In genomic region chr4:114558487-114558886, GRCm38 (mm10) we compare ENCODE assay signal across 16 mouse cellular contexts.
DNase-seq lines count a peak whose midpoint lies in the region; ATAC-seq and TF ChIP-seq lines count a peak whose summit lies in the region.
"Had no signal": no experiment of that assay in that cellular context is flagged by ENCODE, and none has a peak within 500 bp of the region (broad histone marks: within the 10 kb centered on the region; RNA-seq: fewer than 3 reads in every experiment).

No protein-coding gene starts in this region.

- H3K4me3 ChIP-seq in heart, embryonic 11.5 days (ENCODE audit: low read depth, low read length) = no peak overlapping the region
- H3K4me3 ChIP-seq in lung, embryonic 16.5 days (ENCODE audit: low read length) = no peak overlapping the region
- H3K4me3 ChIP-seq in kidney, adult 2 months (ENCODE audit: insufficient read depth, low read depth, low read length) = no peak overlapping the region
- H3K4me3 ChIP-seq in limb, embryonic 14.5 days (replicated peaks; ENCODE audit: low read length) = no peak overlapping the region
- no peak overlapping the region for H3K4me3 ChIP-seq in hindbrain, postnatal 0 days (ENCODE audit: low read length)
- no peak overlapping the region for H3K4me3 ChIP-seq in gastrocnemius, adult 2 months
- H3K4me3 ChIP-seq: embryonic facial prominence, embryonic 13.5 days; liver, embryonic 13.5 days; midbrain, embryonic 15.5 days; neural tube, embryonic 13.5 days had no signal

- TF ChIP-seq CTCF in kidney, adult 2 months (conservative IDR thresholded peaks at IDR 0.05; ENCODE audit: insufficient read depth, insufficient read length, low read depth, low read length) = no peak
- no peak for TF ChIP-seq CTCF in hindbrain, postnatal 0 days (IDR thresholded peaks at IDR 0.05; ENCODE audit: low read depth)
- TF ChIP-seq CTCF in gastrocnemius, adult 2 months (IDR thresholded peaks at IDR 0.05) = no peak

- DNase-seq in heart, postnatal 25 days (ENCODE audit: low spot score) = no peak
- DNase-seq in lung, adult 18-20 months = no peak
- peak; percentile 74 for DNase-seq in kidney, adult 2 months
- peak; percentile 50 for DNase-seq in limb, embryonic 14.5 days (ENCODE audit: low spot score)
- no peak for DNase-seq in hindbrain, postnatal 0 days (ENCODE audit: low spot score)
- no peak for DNase-seq in gastrocnemius, adult 2 months
- DNase-seq: cerebellum, adult 8-10 months; forebrain, postnatal 0 days; liver, embryonic 13.5 days; right cerebral cortex, adult 18-20 months; thymus, adult 2 months had no signal

- peaks cover 9% of the 10 kb centered on the region for H3K27me3 ChIP-seq in heart, embryonic 11.5 days (ENCODE audit: control insufficient read depth, insufficient read depth, low read length)
- no peaks in the 10 kb centered on the region for H3K27me3 ChIP-seq in lung, embryonic 16.5 days (ENCODE audit: control insufficient read depth, insufficient read depth, low read depth, low read length)
- H3K27me3 ChIP-seq in kidney, adult 2 months (replicated peaks; ENCODE audit: control insufficient read depth, insufficient read depth, low read length) = no peaks in the 10 kb centered on the region
- 0 out of 2 replicates have a peak, but pooled peaks cover 18% of the 10 kb centered on the region for H3K27me3 ChIP-seq in limb, embryonic 14.5 days (ENCODE audit: control insufficient read depth, insufficient read depth, low read length)
- no peaks in the 10 kb centered on the region for H3K27me3 ChIP-seq in hindbrain, postnatal 0 days (ENCODE audit: insufficient read depth, low read length)
- H3K27me3 ChIP-seq: liver, embryonic 13.5 days; midbrain, embryonic 15.5 days; neural tube, embryonic 13.5 days had no signal

- no peaks in the 10 kb centered on the region for H3K9me3 ChIP-seq in heart, embryonic 11.5 days (replicated peaks; ENCODE audit: control insufficient read depth, low read length)
- no peaks in the 10 kb centered on the region for H3K9me3 ChIP-seq in lung, embryonic 16.5 days (ENCODE audit: control insufficient read depth, low read length)
- no peaks in the 10 kb centered on the region for H3K9me3 ChIP-seq in limb, embryonic 14.5 days (ENCODE audit: control insufficient read depth, low read length)
- no peaks in the 10 kb centered on the region for H3K9me3 ChIP-seq in hindbrain, postnatal 0 days (ENCODE audit: low read length)
- H3K9me3 ChIP-seq: embryonic facial prominence, embryonic 13.5 days; liver, embryonic 13.5 days; midbrain, embryonic 15.5 days; neural tube, embryonic 13.5 days had no signal

- H3K9ac ChIP-seq in heart, embryonic 11.5 days (ENCODE audit: low read depth, low read length) = no peak overlapping the region
- no peak overlapping the region for H3K9ac ChIP-seq in lung, embryonic 16.5 days (ENCODE audit: low read length)
- no peak overlapping the region for H3K9ac ChIP-seq in limb, embryonic 14.5 days (ENCODE audit: low read depth, low read length, severe bottlenecking)
- H3K9ac ChIP-seq in hindbrain, postnatal 0 days (replicated peaks; ENCODE audit: low read length) = no peak overlapping the region
- H3K9ac ChIP-seq: embryonic facial prominence, embryonic 13.5 days; forebrain, postnatal 0 days; liver, embryonic 13.5 days; midbrain, embryonic 15.5 days; neural tube, embryonic 13.5 days had no signal

- H3K4me2 ChIP-seq in heart, embryonic 11.5 days = no peak overlapping the region
- no peak overlapping the region for H3K4me2 ChIP-seq in lung, embryonic 16.5 days (ENCODE audit: low read depth, low read length)
- no peak overlapping the region for H3K4me2 ChIP-seq in limb, embryonic 14.5 days (replicated peaks; ENCODE audit: low read depth, low read length, severe bottlenecking)
- H3K4me2 ChIP-seq in hindbrain, postnatal 0 days (ENCODE audit: low read depth, low read length) = no peak overlapping the region
- H3K4me2 ChIP-seq: embryonic facial prominence, embryonic 13.5 days; liver, embryonic 13.5 days; midbrain, embryonic 15.5 days; neural tube, embryonic 13.5 days had no signal

- peaks cover 27% of the 10 kb centered on the region for H3K4me1 ChIP-seq in heart, embryonic 11.5 days (ENCODE audit: control insufficient read depth, insufficient read depth, low read length)
- no peaks in the 10 kb centered on the region; the same call in 1 of the 2 replicates for H3K4me1 ChIP-seq in lung, embryonic 16.5 days (replicated peaks; ENCODE audit: control insufficient read depth, insufficient read depth, low read length)
- peaks cover 3% of the 10 kb centered on the region; the same call in 1 of the 2 replicates for H3K4me1 ChIP-seq in kidney, adult 2 months (ENCODE audit: control insufficient read depth, insufficient read depth, low read length)
- peaks cover 20% of the 10 kb centered on the region for H3K4me1 ChIP-seq in limb, embryonic 14.5 days (ENCODE audit: control insufficient read depth, insufficient read depth, low read length)
- H3K4me1 ChIP-seq in hindbrain, postnatal 0 days (ENCODE audit: insufficient read depth, low read length) = no peaks in the 10 kb centered on the region
- H3K4me1 ChIP-seq: liver, embryonic 13.5 days; midbrain, embryonic 15.5 days had no signal

- no peak overlapping the region for H3K27ac ChIP-seq in heart, embryonic 11.5 days (ENCODE audit: low read depth, low read length)
- H3K27ac ChIP-seq in lung, embryonic 16.5 days (ENCODE audit: low read length) = no peak overlapping the region
- no peak overlapping the region for H3K27ac ChIP-seq in kidney, adult 2 months (ENCODE audit: insufficient read depth, low read depth, low read length)
- no peak overlapping the region for H3K27ac ChIP-seq in limb, embryonic 14.5 days (replicated peaks; ENCODE audit: low read depth, low read length)
- H3K27ac ChIP-seq in hindbrain, postnatal 0 days = no peak overlapping the region
- no peak overlapping the region for H3K27ac ChIP-seq in gastrocnemius, adult 2 months
- H3K27ac ChIP-seq: embryonic facial prominence, embryonic 13.5 days; liver, embryonic 13.5 days; midbrain, embryonic 15.5 days; neural tube, embryonic 13.5 days had no signal

- no peaks in the 10 kb centered on the region for H3K36me3 ChIP-seq in heart, embryonic 11.5 days (ENCODE audit: control insufficient read depth, insufficient read depth, low read length)
- no peaks in the 10 kb centered on the region for H3K36me3 ChIP-seq in lung, embryonic 16.5 days (ENCODE audit: control insufficient read depth, insufficient read depth, low read length)
- H3K36me3 ChIP-seq in kidney, adult 2 months (ENCODE audit: control insufficient read depth, insufficient read depth, low read length) = no peaks in the 10 kb centered on the region
- no peaks in the 10 kb centered on the region for H3K36me3 ChIP-seq in limb, embryonic 14.5 days (ENCODE audit: control insufficient read depth, insufficient read depth, low read length)
- H3K36me3 ChIP-seq in hindbrain, postnatal 0 days (ENCODE audit: insufficient read depth, low read length) = no peaks in the 10 kb centered on the region
- H3K36me3 ChIP-seq: embryonic facial prominence, embryonic 13.5 days; liver, embryonic 13.5 days; midbrain, embryonic 15.5 days; neural tube, embryonic 13.5 days had no signal

- intact Hi-C loops in heart, postnatal 25 days (cut with DNase I) = no loop called here
- intact Hi-C loops in gastrocnemius, adult 2 months (cut with DNase I) = no loop called here

- peak; percentile 56 for ATAC-seq in heart, embryonic 11.5 days (replicated peaks; ENCODE audit: insufficient number of reproducible peaks, low FRiP score, low TSS enrichment)
- peak; percentile 49; the same call in 1 of the 2 replicates for ATAC-seq in lung, embryonic 16.5 days (ENCODE audit: low read depth)
- ATAC-seq in limb, embryonic 14.5 days (ENCODE audit: low FRiP score, low read depth) = 0 out of 2 replicates have a peak, but pooled peaks have one; percentile 53
- ATAC-seq in hindbrain, postnatal 0 days = no peak
- ATAC-seq: forebrain, postnatal 0 days; midbrain, embryonic 15.5 days had no signal

- 15% methylated on average over 3 of the region's 3 CpGs for WGBS in heart, embryonic 11.5 days (ENCODE audit: insufficient replicate concordance)
- 34% methylated on average over 3 of the region's 3 CpGs for WGBS in lung, embryonic 16.5 days
- WGBS in kidney, adult 2 months = 49% methylated on average over 3 of the region's 3 CpGs
- whole genome bisulfite sequencing in limb, embryonic 14.5 days = 11% methylated on average over 3 of the region's 3 CpGs
- 70% methylated on average over 3 of the region's 3 CpGs for WGBS in hindbrain, postnatal 0 days

- no peak for TF ChIP-seq POLR2A in kidney, adult 2 months (IDR thresholded peaks at IDR 0.05; ENCODE audit: low read depth, low read length)
- no peak for TF ChIP-seq POLR2A in limb, embryonic 14.5 days (IDR thresholded peaks at IDR 0.05; ENCODE audit: borderline replicate concordance, extremely low read depth, insufficient read depth, insufficient read length)

Comparison
In these comparisons a context has a peak if more than half of its experiments do, and no peak if none do; other contexts are left out.
1. DNase-seq: peak in kidney, adult 2 months (single experiment) and limb, embryonic 14.5 days (single experiment); none in heart, postnatal 25 days (single experiment), lung, adult 18-20 months (0 of 2), hindbrain, postnatal 0 days (single experiment) and gastrocnemius, adult 2 months (single experiment).